Mouse (Mus musculus) bone marrow, adult 2 months (tissue): ENCODE measurements around the gene Phyh. TPM values are rescaled to one million over a fixed set of nuclear protein-coding genes. Genes with fewer than 3 reads are reported as not detected.

Experiments used
- H3K27ac ChIP-seq: fragments of 200-500 bp; 2 replicates; pipeline ENCODE4 v1.5.1; 2012; ENCODE audit warnings: low read depth, mild to moderate bottlenecking, control low read depth, inconsistent platforms, low read length; ENCODE audit not compliant: control insufficient read depth, poor library complexity, insufficient read depth
- H3K4me1 ChIP-seq: fragments of 200-500 bp; 2 replicates; pipeline ENCODE4 v1.6.1; 2011; ENCODE audit warnings: low read length; ENCODE audit not compliant: control insufficient read depth, insufficient read depth
- H3K4me3 ChIP-seq: fragments of 200-500 bp; replicated peaks from 2 replicates; pipeline ENCODE3; 2011; ENCODE audit warnings: mild to moderate bottlenecking, low read depth, low read length, control low read depth; ENCODE audit not compliant: control insufficient read depth
- CTCF ChIP-seq: fragments of 200-500 bp; IDR thresholded peaks from 2 replicates; pipeline ENCODE4 v1.5.1; 2011; ENCODE audit warnings: low read length, control low read depth; ENCODE audit not compliant: control insufficient read depth, insufficient read depth
- POLR2A ChIP-seq: fragments of 200-500 bp; IDR thresholded peaks from 2 replicates; pipeline ENCODE4 v1.6.1; 2011; ENCODE audit warnings: low read depth, mild to moderate bottlenecking, control low read depth, low read length, borderline replicate concordance; ENCODE audit not compliant: control insufficient read depth
- WGBS: fragments of 180-500 bp; shearing (Covaris S2); methylation state at CpG from one replicate; pipeline ENCODE4 v1.1.7; 2018; 5-methylcytosine and 5-hydroxymethylcytosine counted together
- polyA plus RNA-seq: library from polyadenylated mRNA; stranded (reverse); fragments of >200 nt; gene quantifications from 2 replicates; pipeline ENCODE4 v1.2.4, GENCODE M21; 2011; ENCODE audit warnings: low replicate concordance; ENCODE audit not compliant: missing spikeins, insufficient read depth, insufficient read length

Phyh gene
- polyA plus RNA-seq, 1 experiment = 44.1 TPM

DNA sequence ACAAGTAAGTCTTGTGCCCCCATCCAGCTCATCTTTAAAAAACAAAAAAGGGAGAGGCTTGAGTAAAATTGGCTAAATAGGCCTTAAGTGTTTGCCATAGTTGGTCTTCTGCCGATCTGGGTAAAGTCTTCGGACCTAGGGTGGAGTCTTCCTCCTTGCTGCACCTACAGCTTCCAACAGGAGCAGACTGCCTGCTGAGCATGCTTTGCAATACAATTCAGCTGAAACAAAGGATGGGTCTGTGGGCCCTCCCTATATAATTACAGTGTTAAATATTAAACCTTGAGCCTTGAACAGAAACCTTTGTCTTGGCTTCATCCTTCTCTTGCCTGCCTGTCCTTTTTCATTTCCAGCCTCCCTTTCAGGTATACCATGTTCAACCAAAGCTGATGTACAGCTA lies 49.0 kb downstream of the Phyh start:
- H3K27ac ChIP-seq = no peak overlapping the region
- WGBS = 88% methylated on average over 2 of the region's 2 CpGs
- no peak overlapping the region for H3K4me3 ChIP-seq
- no peaks in the 10 kb centered on the region for H3K4me1 ChIP-seq
- no peak for TF ChIP-seq CTCF
- TF ChIP-seq POLR2A = no peak

DNA sequence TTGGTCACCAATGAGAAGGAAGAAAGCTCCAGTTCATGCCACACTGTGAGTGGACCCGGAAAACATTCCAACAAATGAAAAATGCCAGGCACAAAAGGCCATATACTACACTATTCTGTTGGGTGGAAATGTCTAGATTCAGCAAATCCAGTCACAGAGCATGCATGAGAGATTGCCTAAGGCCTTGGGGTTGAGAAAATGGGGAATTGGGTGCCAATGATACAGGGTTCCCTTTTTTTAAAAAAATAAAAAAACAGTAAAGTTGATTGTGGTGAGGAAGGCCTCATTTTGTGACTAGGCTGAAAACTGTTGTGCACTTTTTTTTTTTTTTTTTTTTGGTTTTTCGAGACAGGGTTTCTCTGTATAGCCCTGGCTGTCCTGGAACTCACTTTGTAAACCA lies 50.3 kb downstream of the Phyh start:
- TF ChIP-seq POLR2A (no peak), CTCF (no peak)
- no peak overlapping the region for H3K4me3 ChIP-seq
- no peak overlapping the region for H3K27ac ChIP-seq
- H3K4me1 ChIP-seq = no peaks in the 10 kb centered on the region
- 62% methylated on average over 2 of the region's 2 CpGs for WGBS

DNA sequence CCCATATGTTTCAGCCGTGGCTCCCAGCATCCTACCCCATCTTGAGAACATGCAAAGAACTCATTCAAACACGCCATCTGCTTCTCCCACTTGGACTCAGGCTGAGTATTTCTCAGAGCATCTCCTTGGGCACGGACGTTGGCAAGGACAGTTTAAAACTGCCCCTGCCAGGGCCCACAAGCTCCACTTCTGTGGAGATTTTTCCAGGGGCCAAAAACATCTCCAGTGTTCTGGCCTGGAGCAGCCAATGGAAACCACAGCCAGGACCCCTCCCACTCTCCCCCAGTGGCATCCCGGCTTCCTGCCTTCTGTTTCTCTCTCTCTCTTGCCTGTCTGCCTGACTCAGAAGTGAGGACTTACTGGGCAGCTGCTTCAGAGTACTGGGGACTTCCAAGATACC lies 57.0 kb downstream of the Phyh start, which contains the start of gene Ucma:
Ucma (plus strand) TSS at position 316 of the 400 bp plus-strand sequence.
- 62% methylated on average over 5 of the region's 5 CpGs for WGBS
- Histone ChIP-seq H3K4me3 (no peak within 1 kb of the TSS), H3K27ac (no peak within 1 kb of the TSS), H3K4me1 (no peaks in the 10 kb centered on the region)
- TF ChIP-seq POLR2A (no peak), CTCF (no peak)

DNA sequence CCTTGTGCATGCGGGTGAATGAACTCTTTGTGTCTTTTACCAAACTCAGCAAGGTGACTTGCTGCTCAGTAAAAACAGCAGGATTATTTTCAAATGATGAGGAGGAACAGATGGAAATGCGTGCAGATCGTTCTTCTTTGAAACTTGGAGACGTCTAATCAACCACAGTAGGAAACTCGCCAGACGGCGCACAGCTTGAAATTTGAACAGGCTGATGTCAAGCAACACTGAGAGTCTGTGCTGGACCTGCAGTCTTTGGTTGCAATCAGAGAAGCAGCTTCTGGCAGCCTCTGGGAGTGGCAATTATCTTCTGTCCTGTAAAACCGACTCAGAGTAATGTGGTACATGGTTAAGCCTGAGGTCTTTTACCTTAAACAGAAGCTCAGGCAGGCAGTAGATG lies 59.3 kb downstream of the Phyh start:
- H3K27ac ChIP-seq = no peak overlapping the region
- 62% methylated on average over 8 of the region's 8 CpGs for WGBS
- H3K4me1 ChIP-seq = no peaks in the 10 kb centered on the region
- H3K4me3 ChIP-seq = no peak overlapping the region
- no peak for TF ChIP-seq POLR2A
- no peak for TF ChIP-seq CTCF

DNA sequence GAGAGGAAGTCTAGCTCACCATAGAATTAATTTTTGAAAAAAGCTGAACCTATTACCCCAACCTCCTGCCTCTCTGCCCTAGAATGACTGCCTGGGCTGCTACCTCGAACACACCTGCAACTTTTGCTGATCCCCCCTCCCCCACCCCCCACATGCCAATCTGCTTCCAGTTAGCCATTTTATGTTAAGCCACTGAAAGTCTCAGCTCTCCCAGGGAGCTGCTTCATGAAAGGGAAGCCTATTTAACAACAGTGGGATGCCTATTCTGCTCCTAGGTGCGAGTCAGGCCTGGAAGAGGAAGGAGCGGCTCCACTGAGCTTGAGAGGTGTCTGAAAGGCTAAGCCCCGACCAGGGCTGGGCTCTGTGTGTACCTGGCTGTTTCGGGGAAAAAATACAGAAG lies 65.2 kb downstream of the Phyh start:
- 52% methylated on average over 5 of the region's 5 CpGs for WGBS
- no peak overlapping the region for H3K4me3 ChIP-seq
- H3K4me1 ChIP-seq = no peaks in the 10 kb centered on the region
- TF ChIP-seq CTCF (no peak), POLR2A (no peak)
- H3K27ac ChIP-seq = no peak overlapping the region

DNA sequence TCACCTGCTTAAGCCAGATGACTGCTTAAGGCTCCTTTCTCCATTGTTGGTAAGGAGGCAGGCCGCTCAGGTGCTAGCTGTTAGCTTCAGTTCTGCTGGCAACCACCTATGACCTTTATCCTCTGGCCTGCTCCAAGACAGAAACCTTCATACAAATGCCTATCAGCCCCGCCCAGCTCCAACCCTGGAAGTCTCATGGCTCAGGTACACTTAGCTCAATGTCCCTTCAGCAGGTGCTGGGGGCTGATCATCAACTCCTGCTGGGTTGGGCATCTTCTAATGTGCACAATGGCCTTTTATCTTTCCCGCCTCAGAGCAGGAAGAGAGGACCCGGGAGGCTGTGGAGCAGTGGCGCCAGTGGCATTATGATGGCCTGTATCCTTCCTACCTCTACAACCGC lies 66.2 kb downstream of the Phyh start:
- H3K4me3 ChIP-seq = no peak overlapping the region
- no peaks in the 10 kb centered on the region for H3K4me1 ChIP-seq
- TF ChIP-seq POLR2A (no peak), CTCF (no peak)
- H3K27ac ChIP-seq = no peak overlapping the region
- WGBS = 81% methylated on average over 6 of the region's 6 CpGs

DNA sequence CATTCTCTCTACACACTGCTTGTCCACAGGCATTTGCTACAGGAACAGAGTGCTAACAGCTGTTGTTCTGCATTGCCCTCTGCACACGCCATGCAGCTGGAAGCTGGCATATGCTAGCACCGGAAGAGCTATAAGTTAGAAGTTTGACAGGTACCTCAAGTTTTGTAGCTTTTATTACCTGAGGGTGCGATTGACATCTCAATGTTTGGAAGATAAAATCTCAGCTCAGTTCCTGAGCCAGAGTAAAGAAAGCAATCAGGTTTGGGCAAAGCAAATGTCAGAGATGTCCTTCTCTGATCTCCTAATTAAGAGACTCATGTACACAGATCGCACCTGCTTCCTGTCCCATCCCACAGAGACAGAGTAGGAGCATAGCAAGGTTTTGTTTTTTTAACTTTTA lies 68.0 kb downstream of the Phyh start:
- Histone ChIP-seq H3K4me1 (no peaks in the 10 kb centered on the region), H3K4me3 (no peak overlapping the region), H3K27ac (no peak overlapping the region)
- no peak for TF ChIP-seq POLR2A
- no peak for TF ChIP-seq CTCF
- WGBS = 77% methylated on average over 4 of the region's 4 CpGs

DNA sequence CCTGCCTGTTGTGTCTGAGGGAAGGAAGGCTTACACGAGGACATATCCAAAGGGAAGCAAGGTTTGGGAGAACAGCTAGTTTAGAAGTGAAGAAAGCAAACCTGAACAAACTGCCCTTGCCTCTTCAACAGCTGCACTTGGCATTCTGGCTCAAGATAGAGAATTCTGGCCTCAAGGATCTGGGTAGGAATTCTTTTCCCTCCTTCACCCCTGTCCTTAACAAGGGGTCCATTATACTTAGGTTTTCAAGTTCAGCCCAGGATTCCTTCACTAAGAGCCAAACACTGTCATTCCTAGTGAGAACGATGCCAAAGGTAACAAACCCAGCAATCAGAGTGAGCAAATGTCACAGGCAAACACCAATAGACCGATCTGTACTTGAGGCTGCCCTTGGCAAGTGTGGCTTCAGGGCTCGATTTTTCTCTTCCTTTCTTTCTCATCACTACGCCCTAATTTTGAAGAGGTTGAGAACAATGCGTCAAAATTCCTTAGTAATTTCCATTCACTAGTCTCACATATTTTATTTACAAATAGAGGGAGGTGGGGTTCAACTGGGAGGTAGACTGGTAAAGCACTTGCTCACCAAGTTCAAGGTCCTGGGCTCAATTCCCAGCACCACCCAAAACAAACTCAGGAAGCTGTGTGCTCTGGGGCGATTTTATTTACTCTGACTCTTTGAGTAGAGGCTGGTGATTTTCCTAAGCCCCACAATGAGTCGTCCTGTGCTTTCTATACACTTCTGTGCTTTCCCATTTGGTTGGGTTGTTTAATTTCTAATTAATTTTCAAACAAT lies 68.8 kb downstream of the Phyh start:
- 82% methylated on average over 8 of the region's 8 CpGs for WGBS
- no peak overlapping the region for H3K4me3 ChIP-seq
- TF ChIP-seq POLR2A (no peak), CTCF (no peak)
- no peaks in the 10 kb centered on the region for H3K4me1 ChIP-seq
- no peak overlapping the region for H3K27ac ChIP-seq

Other genes with a start within 250 kb of the Phyh start
- gene Bend7, start 201.2 kb upstream of the Phyh start, polyA plus RNA-seq = not detected in 2 replicates
- gene Sephs1, start 37.5 kb upstream of the Phyh start, polyA plus RNA-seq = 15.7 and 17.7 TPM in 2 replicates
- 2.8 TPM in 1 of 2 replicates, not detected in the other for gene Ucma, start 57.1 kb downstream of the Phyh start, polyA plus RNA-seq
- gene Mcm10, start 93.8 kb downstream of the Phyh start, polyA plus RNA-seq = 62.2 and 92.2 TPM in 2 replicates
- 52.5 and 60.2 TPM in 2 replicates for gene Optn, start 145.0 kb downstream of the Phyh start, polyA plus RNA-seq
- gene Ccdc3, start 218.8 kb downstream of the Phyh start, polyA plus RNA-seq = 1.1 TPM in 2 replicates